Mouse (Mus musculus): ENCODE results near the gene Irx6. TPM values are rescaled to one million over a fixed set of nuclear protein-coding genes. Genes with fewer than 3 reads are reported as not detected.

Gene Irx6
- polyA plus RNA-seq, 1 experiment from 2014 or later: 2.3 TPM

- no peak overlapping the region for H3K4me3 ChIP-seq (ENCODE audit: low read depth, low read length)
- H3K27ac ChIP-seq (ENCODE audit: low read depth, low read length): no peak overlapping the region
- ATAC-seq (ENCODE audit: insufficient read depth, low FRiP score, low TSS enrichment) (no peak), DNase-seq (ENCODE audit: low spot score) (no peak)
- no peaks in the 10 kb centered on the region for H3K27me3 ChIP-seq (ENCODE audit: control insufficient read depth, insufficient read depth, low read length)
- no peak overlapping the region for H3K4me2 ChIP-seq (ENCODE audit: low read depth)
- no peaks in the 10 kb centered on the region; the same call in 1 of the 2 replicates for H3K9me3 ChIP-seq (ENCODE audit: control insufficient read depth, low read length)
- WGBS: 85% methylated on average over 1 of the region's 1 CpGs
- no peaks in the 10 kb centered on the region for H3K36me3 ChIP-seq (ENCODE audit: control insufficient read depth, insufficient read depth, low read length)
- H3K4me1 ChIP-seq (ENCODE audit: control insufficient read depth, insufficient read depth, low read length): no peaks in the 10 kb centered on the region
- no peak overlapping the region for H3K9ac ChIP-seq (ENCODE audit: low read length)
Measured at GRCm38 (mm10) chr8:92713286-92713685, 39.2 kb downstream of the Irx6 start.

GRCm38 (mm10) chr8:92717418-92717817 is 43.3 kb downstream of the Irx6 start:
- DNase-seq (ENCODE audit: low spot score) (no peak), ATAC-seq (ENCODE audit: insufficient read depth, low FRiP score, low TSS enrichment) (no peak)
- Histone ChIP-seq H3K4me2 (ENCODE audit: low read depth) (no peak overlapping the region), H3K36me3 (ENCODE audit: control insufficient read depth, insufficient read depth, low read length) (no peaks in the 10 kb centered on the region), H3K27me3 (ENCODE audit: control insufficient read depth, insufficient read depth, low read length) (no peaks in the 10 kb centered on the region), H3K27ac (ENCODE audit: low read depth, low read length) (no peak overlapping the region), H3K9me3 (ENCODE audit: control insufficient read depth, low read length) (no peaks in the 10 kb centered on the region; the same call in 1 of the 2 replicates), H3K4me1 (ENCODE audit: control insufficient read depth, insufficient read depth, low read length) (peaks cover 7% of the 10 kb centered on the region), H3K4me3 (ENCODE audit: low read depth, low read length) (no peak overlapping the region), H3K9ac (ENCODE audit: low read length) (no peak overlapping the region)
- WGBS: 86% methylated on average over 4 of the region's 4 CpGs

GRCm38 (mm10) chr8:92718057-92718456 is 44.0 kb downstream of the Irx6 start:
- ATAC-seq (ENCODE audit: insufficient read depth, low FRiP score, low TSS enrichment) (no peak), DNase-seq (ENCODE audit: low spot score) (no peak)
- Histone ChIP-seq H3K4me3 (ENCODE audit: low read depth, low read length) (no peak overlapping the region), H3K9ac (ENCODE audit: low read length) (no peak overlapping the region), H3K9me3 (ENCODE audit: control insufficient read depth, low read length) (no peaks in the 10 kb centered on the region), H3K4me1 (ENCODE audit: control insufficient read depth, insufficient read depth, low read length) (peaks cover 12% of the 10 kb centered on the region), H3K27me3 (ENCODE audit: control insufficient read depth, insufficient read depth, low read length) (no peaks in the 10 kb centered on the region), H3K36me3 (ENCODE audit: control insufficient read depth, insufficient read depth, low read length) (no peaks in the 10 kb centered on the region), H3K4me2 (ENCODE audit: low read depth) (no peak overlapping the region), H3K27ac (ENCODE audit: low read depth, low read length) (no peak overlapping the region)
- 95% methylated on average over 5 of the region's 5 CpGs for WGBS

- Histone ChIP-seq H3K9ac (ENCODE audit: low read length) (no peak overlapping the region), H3K27ac (ENCODE audit: low read depth, low read length) (no peak overlapping the region), H3K4me1 (ENCODE audit: control insufficient read depth, insufficient read depth, low read length) (peaks cover 18% of the 10 kb centered on the region), H3K36me3 (ENCODE audit: control insufficient read depth, insufficient read depth, low read length) (no peaks in the 10 kb centered on the region), H3K27me3 (ENCODE audit: control insufficient read depth, insufficient read depth, low read length) (no peaks in the 10 kb centered on the region), H3K4me3 (ENCODE audit: low read depth, low read length) (no peak overlapping the region), H3K4me2 (ENCODE audit: low read depth) (no peak overlapping the region), H3K9me3 (ENCODE audit: control insufficient read depth, low read length) (no peaks in the 10 kb centered on the region)
- DNase-seq (ENCODE audit: low spot score): peak; percentile 82
- WGBS: 48% methylated on average over 12 of the region's 12 CpGs
- peak; percentile 77 for ATAC-seq (ENCODE audit: insufficient read depth, low FRiP score, low TSS enrichment)
Measured at GRCm38 (mm10) chr8:92721266-92721935, 47.3 kb downstream of the Irx6 start.

- H3K9ac ChIP-seq (ENCODE audit: low read length): no peak overlapping the region
- no peak overlapping the region for H3K27ac ChIP-seq (ENCODE audit: low read depth, low read length)
- H3K27me3 ChIP-seq (ENCODE audit: control insufficient read depth, insufficient read depth, low read length): no peaks in the 10 kb centered on the region
- no peak for ATAC-seq (ENCODE audit: insufficient read depth, low FRiP score, low TSS enrichment)
- no peak overlapping the region for H3K4me2 ChIP-seq (ENCODE audit: low read depth)
- no peak for DNase-seq (ENCODE audit: low spot score)
- 71% methylated on average over 8 of the region's 8 CpGs for WGBS
- no peak overlapping the region for H3K4me3 ChIP-seq (ENCODE audit: low read depth, low read length)
- H3K36me3 ChIP-seq (ENCODE audit: control insufficient read depth, insufficient read depth, low read length): no peaks in the 10 kb centered on the region
- peaks cover 18% of the 10 kb centered on the region for H3K4me1 ChIP-seq (ENCODE audit: control insufficient read depth, insufficient read depth, low read length)
- H3K9me3 ChIP-seq (ENCODE audit: control insufficient read depth, low read length): no peaks in the 10 kb centered on the region
Measured at GRCm38 (mm10) chr8:92721936-92722321, 47.8 kb downstream of the Irx6 start.

- no peak overlapping the region for H3K4me3 ChIP-seq (ENCODE audit: low read depth, low read length)
- DNase-seq (ENCODE audit: low spot score): no peak
- peak; percentile 39; the same call in 1 of the 2 replicates for ATAC-seq (ENCODE audit: insufficient read depth, low FRiP score, low TSS enrichment)
- H3K36me3 ChIP-seq (ENCODE audit: control insufficient read depth, insufficient read depth, low read length): no peaks in the 10 kb centered on the region
- H3K9ac ChIP-seq (ENCODE audit: low read length): no peak overlapping the region
- no peaks in the 10 kb centered on the region for H3K9me3 ChIP-seq (ENCODE audit: control insufficient read depth, low read length)
- no peaks in the 10 kb centered on the region for H3K27me3 ChIP-seq (ENCODE audit: control insufficient read depth, insufficient read depth, low read length)
- H3K27ac ChIP-seq (ENCODE audit: low read depth, low read length): peak overlapping the region; percentile 50
- peaks cover 18% of the 10 kb centered on the region for H3K4me1 ChIP-seq (ENCODE audit: control insufficient read depth, insufficient read depth, low read length)
- 39% methylated on average over 6 of the region's 6 CpGs for WGBS
- no peak overlapping the region for H3K4me2 ChIP-seq (ENCODE audit: low read depth)
Measured at GRCm38 (mm10) chr8:92723320-92723719, 49.2 kb downstream of the Irx6 start.

- 37% methylated on average over 7 of the region's 7 CpGs for WGBS
- Histone ChIP-seq H3K36me3 (ENCODE audit: control insufficient read depth, insufficient read depth, low read length) (no peaks in the 10 kb centered on the region), H3K4me3 (ENCODE audit: low read depth, low read length) (no peak overlapping the region), H3K27ac (ENCODE audit: low read depth, low read length) (no peak overlapping the region; the same call in 1 of the 2 replicates), H3K9ac (ENCODE audit: low read length) (no peak overlapping the region), H3K27me3 (ENCODE audit: control insufficient read depth, insufficient read depth, low read length) (no peaks in the 10 kb centered on the region), H3K4me2 (ENCODE audit: low read depth) (no peak overlapping the region), H3K9me3 (ENCODE audit: control insufficient read depth, low read length) (no peaks in the 10 kb centered on the region), H3K4me1 (ENCODE audit: control insufficient read depth, insufficient read depth, low read length) (peaks cover 18% of the 10 kb centered on the region)
- ATAC-seq (ENCODE audit: insufficient read depth, low FRiP score, low TSS enrichment) (peak; percentile 20; the same call in 1 of the 2 replicates), DNase-seq (ENCODE audit: low spot score) (peak; percentile 24)
Measured at GRCm38 (mm10) chr8:92723947-92724346, 49.9 kb downstream of the Irx6 start.

- ATAC-seq (ENCODE audit: insufficient read depth, low FRiP score, low TSS enrichment) (0 out of 2 replicates have a peak, but pooled peaks have one; percentile 53), DNase-seq (ENCODE audit: low spot score) (no peak)
- no peak overlapping the region for H3K4me2 ChIP-seq (ENCODE audit: low read depth)
- WGBS: 82% methylated on average over 8 of the region's 8 CpGs
- no peaks in the 10 kb centered on the region for H3K9me3 ChIP-seq (ENCODE audit: control insufficient read depth, low read length)
- peaks cover 18% of the 10 kb centered on the region for H3K4me1 ChIP-seq (ENCODE audit: control insufficient read depth, insufficient read depth, low read length)
- H3K27me3 ChIP-seq (ENCODE audit: control insufficient read depth, insufficient read depth, low read length): no peaks in the 10 kb centered on the region
- no peak overlapping the region for H3K9ac ChIP-seq (ENCODE audit: low read length)
- no peak overlapping the region for H3K4me3 ChIP-seq (ENCODE audit: low read depth, low read length)
- H3K27ac ChIP-seq (ENCODE audit: low read depth, low read length): no peak overlapping the region; the same call in 1 of the 2 replicates
- H3K36me3 ChIP-seq (ENCODE audit: control insufficient read depth, insufficient read depth, low read length): no peaks in the 10 kb centered on the region
Measured at GRCm38 (mm10) chr8:92724359-92724758, 50.3 kb downstream of the Irx6 start.

All from neural tube, embryonic 11.5 days (tissue).